Mouse (Mus musculus) layer of hippocampus, adult 2 months (tissue): ENCODE results near the gene Ndc80. TPM values are rescaled to one million over a fixed set of nuclear protein-coding genes. Genes with fewer than 3 reads are reported as not detected.
A peak's percentile ranks its signal among the peaks of the same experiment; 100 is the strongest.
"Not testable (repeated sequence)": the region's sequence is repeated elsewhere in the genome, so short reads cannot be mapped to it uniquely, and the experiment has no call there.

Source experiments
- DNase-seq, 2 experiments: peaks; one replicate each; pipeline ENCODE4 v3.0.0; 2022; ENCODE audit warnings: low spot score in 2 of 2
- H3K27ac ChIP-seq: fragments of 200-600 bp; 2 replicates; pipeline ENCODE4 v1.8.1; 2022
- H3K4me3 ChIP-seq: fragments of 200-600 bp; 2 replicates; pipeline ENCODE4 v1.8.1; 2022; ENCODE audit warnings: mild to moderate bottlenecking
- CTCF ChIP-seq: fragments of 200-600 bp; conservative IDR thresholded peaks from 2 replicates; pipeline ENCODE4 v1.8.1; 2022; ENCODE audit warnings: antibody characterized with exemption, mild to moderate bottlenecking, moderate library complexity
- total RNA-seq, 2 experiments: library from RNA; stranded (reverse); gene quantifications; 2 replicates each; pipeline ENCODE4 v1.2.3; 2021

Gene Ndc80
- total RNA-seq, 2 experiments from 2014 or later: 0.49 to 0.90 TPM

DNA sequence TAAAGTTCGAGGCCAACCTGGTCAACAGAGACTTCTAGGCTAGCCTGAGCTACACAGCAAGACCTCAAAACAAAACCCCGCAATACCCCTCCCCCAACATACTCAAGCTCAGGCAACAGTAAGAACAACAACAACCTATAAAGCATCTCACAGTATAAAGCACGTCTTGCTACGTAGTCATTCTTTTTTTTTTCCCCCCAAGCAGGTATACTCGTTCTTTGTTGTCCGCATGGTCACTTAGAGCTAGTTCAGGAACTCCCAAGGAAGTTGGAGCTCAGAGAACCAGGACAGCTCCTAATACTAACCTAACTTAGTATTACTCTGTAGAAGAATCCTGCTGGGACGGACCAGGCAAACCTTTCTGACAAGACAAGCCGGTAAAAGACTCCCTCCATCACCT lies 52.5 kb downstream of the Ndc80 start:
- Histone ChIP-seq H3K27ac (no peak overlapping the region), H3K4me3 (peak overlapping the region; percentile 99)
- no peak for TF ChIP-seq CTCF
- no peak for DNase-seq

DNA sequence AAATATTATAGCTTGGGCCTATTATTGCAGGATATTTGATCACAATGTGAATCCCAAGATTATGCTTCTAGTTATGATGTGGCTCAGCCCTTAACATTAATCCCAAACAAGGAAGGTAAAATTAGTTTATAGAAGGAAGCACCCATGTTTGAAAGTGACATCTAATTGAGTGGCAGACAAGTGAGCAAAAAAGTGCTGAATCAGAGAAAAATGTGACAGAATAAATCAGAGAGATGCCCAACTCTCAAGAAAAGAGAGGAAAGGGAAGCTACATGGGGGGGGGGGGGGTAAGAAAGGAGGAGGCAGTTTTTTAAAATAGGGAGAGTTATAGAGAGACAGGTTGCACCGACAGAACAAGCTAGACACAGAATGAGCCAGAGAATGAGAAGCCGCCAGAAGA lies 55.4 kb downstream of the Ndc80 start:
- Histone ChIP-seq H3K4me3 (no peak overlapping the region), H3K27ac (no peak overlapping the region)
- DNase-seq: peak in 1 of 2 experiments; percentile 32
- TF ChIP-seq CTCF: no peak

- DNase-seq: no peak
- no peak for TF ChIP-seq CTCF
- H3K4me3 ChIP-seq: no peak overlapping the region
These were observed 66.3 kb downstream of the Ndc80 start for GRCm38 (mm10) chr17:71460312-71460711.

DNA sequence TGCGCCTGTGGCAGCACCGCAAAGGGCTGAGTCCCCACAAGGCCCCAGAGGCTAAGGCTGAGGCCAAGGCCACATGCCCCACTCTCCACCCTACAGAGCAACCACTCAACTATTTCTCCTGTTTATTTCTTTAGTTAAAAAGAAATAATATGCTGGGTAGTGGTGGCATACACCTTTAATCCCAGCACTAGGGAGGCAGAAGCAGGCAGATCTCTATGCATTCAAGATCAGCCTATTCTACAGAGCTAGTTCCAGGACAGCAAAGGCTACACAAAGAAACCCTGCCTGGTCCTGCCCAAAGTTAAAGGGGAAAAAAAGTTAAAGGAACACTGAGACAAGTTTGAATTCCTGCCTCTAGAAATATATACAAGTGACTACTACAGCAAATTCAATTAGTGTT lies 66.8 kb downstream of the Ndc80 start, which contains the start of gene Gm4707:
Gm4707 (minus strand) TSS at position 101 of the 400 bp plus-strand sequence.
- H3K27ac ChIP-seq: no peak within 1 kb of the TSS
- no peak within 1 kb of the TSS for H3K4me3 ChIP-seq
- TF ChIP-seq CTCF: no peak
- DNase-seq: no peak

More at GRCm38 (mm10) chr17:71460312-71460711, 66.3 kb downstream of the Ndc80 start:
- no peak overlapping the region for H3K27ac ChIP-seq

- DNase-seq: not testable (repeated sequence)
These were observed 69.3 kb downstream of the Ndc80 start for GRCm38 (mm10) chr17:71457361-71457760.

More at GRCm38 (mm10) chr17:71457361-71457760, 69.3 kb downstream of the Ndc80 start:
- not testable (repeated sequence) for H3K27ac ChIP-seq, H3K4me3 ChIP-seq

Other genes starting within 250 kb of the Ndc80 start
- 1 to 10 TPM; 1.9 to 2.3 TPM for gene Emilin2, start 214.9 kb downstream of the Ndc80 start, total RNA-seq
- 1 to 10 TPM; 1.3 to 2.6 TPM for gene Gm4707, start 66.9 kb downstream of the Ndc80 start, total RNA-seq
- gene Smchd1, start 51.5 kb downstream of the Ndc80 start, total RNA-seq: 10 to 100 TPM; 34.6 to 40.0 TPM
- gene Spdya, start 25.2 kb upstream of the Ndc80 start, total RNA-seq: 1 to 10 TPM in 1 of 2 experiments, under 1 TPM in 1; 1.00 to 1.2 TPM
- 10 to 100 TPM; 28.2 TPM for gene Wdr43, start 89.0 kb upstream of the Ndc80 start, total RNA-seq
- gene Togaram2, start 146.4 kb upstream of the Ndc80 start, total RNA-seq: 1 to 10 TPM; 1.2 to 1.3 TPM
- gene Pcare, start 226.0 kb upstream of the Ndc80 start, total RNA-seq: under 1 TPM; 0.10 to 0.18 TPM
- gene Clip4, start 241.6 kb upstream of the Ndc80 start, total RNA-seq: 10 to 100 TPM; 78.2 to 87.5 TPM